Mouse (Mus musculus) embryonic fibroblast, embryonic 13.5 days (primary cell): Measurements from ENCODE around the gene Phc1.

ENCODE experiments used
- CTCF ChIP-seq: IDR thresholded peaks from 2 replicates; pipeline ENCODE4 v1.5.1; 2011; ENCODE audit warnings: mild to moderate bottlenecking, control low read depth, low read length, moderate library complexity, borderline replicate concordance; ENCODE audit not compliant: insufficient read depth
- POLR2A ChIP-seq: IDR thresholded peaks from 2 replicates; pipeline ENCODE4 v1.6.1; 2011; ENCODE audit warnings: low read depth, mild to moderate bottlenecking, control low read depth, low read length, moderate library complexity

GRCm38 (mm10) chr6:122295242-122295641 is 45.1 kb downstream of the Phc1 start:
- TF ChIP-seq POLR2A (no peak), CTCF (no peak)
